Mouse (Mus musculus) embryonic facial prominence, embryonic 12.5 days (tissue): ENCODE data around the gene Erp27. TPM values are rescaled to one million over a fixed set of nuclear protein-coding genes. Genes with fewer than 3 reads are reported as not detected.
"Not testable (repeated sequence)": the region's sequence is repeated elsewhere in the genome, so short reads cannot be mapped to it uniquely, and the experiment has no call there.

Experiments
- ATAC-seq: fragments of 200-750 bp; cut with Nextera tagmentation; 2 replicates; pipeline ENCODE4 v1.8.0; 2017; ENCODE audit not compliant: insufficient number of reproducible peaks, insufficient read depth, low FRiP score, low TSS enrichment
- H3K27ac ChIP-seq: fragments of 300-500 bp; sonication (generic); 2 replicates; pipeline ENCODE4 v1.5.1; 2016; ENCODE audit warnings: mild to moderate bottlenecking
- H3K27me3 ChIP-seq: fragments of 300-500 bp; sonication (generic); 2 replicates; pipeline ENCODE4 v1.6.1; 2016; ENCODE audit warnings: mild to moderate bottlenecking, moderate library complexity
- H3K36me3 ChIP-seq: fragments of 300-500 bp; sonication (generic); 2 replicates; pipeline ENCODE4 v1.6.1; 2016; ENCODE audit warnings: mild to moderate bottlenecking
- H3K4me1 ChIP-seq: fragments of 300-500 bp; sonication (generic); 2 replicates; pipeline ENCODE4 v1.6.1; 2016
- H3K4me2 ChIP-seq: fragments of 300-500 bp; sonication (generic); replicated peaks from 2 replicates; pipeline ENCODE4 v1.6.1; 2016; ENCODE audit warnings: mild to moderate bottlenecking, moderate library complexity
- H3K4me3 ChIP-seq: fragments of 300-500 bp; sonication (generic); 2 replicates; pipeline ENCODE4 v1.5.1; 2016; ENCODE audit warnings: mild to moderate bottlenecking
- H3K9ac ChIP-seq: fragments of 300-500 bp; sonication (generic); 2 replicates; pipeline ENCODE4 v1.6.1; 2016; ENCODE audit warnings: mild to moderate bottlenecking, moderate library complexity
- H3K9me3 ChIP-seq: fragments of 300-500 bp; sonication (generic); 2 replicates; pipeline ENCODE4 v1.6.1; 2016; ENCODE audit warnings: mild to moderate bottlenecking, moderate library complexity
- WGBS: fragments of 180-500 bp; shearing (Covaris S2); methylation state at CpG from one replicate; pipeline ENCODE4 v1.1.7; 2016; 5-methylcytosine and 5-hydroxymethylcytosine counted together
- polyA plus RNA-seq: library from polyadenylated mRNA; unstranded; fragments of >200 nt; fragmentation: Nextera tagmentation; extraction: Ambion mirVana; gene quantifications from 2 replicates; pipeline ENCODE4 v1.2.1, GENCODE M21; 2016

Gene Erp27
- polyA plus RNA-seq, 1 experiment from 2014 or later: 0.19 TPM

DNA sequence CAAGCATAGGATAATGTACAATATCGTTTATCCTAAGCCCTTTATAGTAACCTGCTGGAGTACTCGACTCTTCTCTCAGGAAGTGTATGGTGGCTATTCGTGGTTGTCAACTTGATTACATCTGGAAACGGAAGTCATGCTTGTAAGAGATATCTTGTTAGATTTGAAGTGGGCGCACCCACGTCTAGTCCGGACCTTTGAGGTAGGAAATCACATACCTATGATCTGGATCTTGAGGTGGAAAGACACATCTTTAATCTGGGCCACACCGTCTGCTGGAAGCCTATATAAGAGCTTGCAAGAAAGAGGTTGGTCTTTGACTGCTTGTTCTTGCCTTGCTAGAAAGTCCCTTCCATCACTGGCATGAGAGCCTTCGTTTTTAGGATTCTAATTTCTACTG lies 19.5 kb downstream of the Erp27 start:
- Histone ChIP-seq H3K4me1 (0 out of 2 replicates have a peak, but pooled peaks cover 6% of the 10 kb centered on the region), H3K9me3 (no peaks in the 10 kb centered on the region), H3K27ac (no peak overlapping the region), H3K9ac (no peak overlapping the region), H3K4me2 (no peak overlapping the region), H3K4me3 (no peak overlapping the region), H3K27me3 (no peaks in the 10 kb centered on the region), H3K36me3 (no peaks in the 10 kb centered on the region)
- 86% methylated on average over 9 of the region's 9 CpGs for WGBS
- ATAC-seq: no peak

DNA sequence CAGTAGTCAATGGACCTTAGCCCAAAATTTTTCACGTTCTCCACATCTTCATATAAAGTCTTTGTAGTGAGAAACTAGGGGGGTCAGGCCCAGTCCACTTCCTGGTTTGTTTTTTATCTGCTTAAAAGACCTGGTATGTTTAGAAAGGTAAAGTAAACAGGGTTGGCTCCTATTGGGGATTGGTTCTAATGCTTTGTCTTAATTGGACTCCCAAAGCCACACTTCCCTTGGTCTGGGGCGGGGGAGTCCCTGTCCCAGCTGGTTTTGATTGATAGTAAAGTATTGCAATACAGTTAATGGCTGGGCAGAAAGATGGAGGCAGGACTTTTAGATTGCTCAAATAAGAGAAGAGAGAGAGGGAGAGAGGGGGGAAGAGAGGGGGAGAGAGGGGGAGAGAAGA lies 21.0 kb downstream of the Erp27 start:
- Histone ChIP-seq H3K9me3 (no peaks in the 10 kb centered on the region), H3K9ac (no peak overlapping the region), H3K4me3 (no peak overlapping the region), H3K27ac (no peak overlapping the region), H3K36me3 (no peaks in the 10 kb centered on the region), H3K27me3 (no peaks in the 10 kb centered on the region), H3K4me2 (no peak overlapping the region), H3K4me1 (no peaks in the 10 kb centered on the region)
- 61% methylated on average over 2 of the region's 2 CpGs for WGBS
- ATAC-seq: no peak

DNA sequence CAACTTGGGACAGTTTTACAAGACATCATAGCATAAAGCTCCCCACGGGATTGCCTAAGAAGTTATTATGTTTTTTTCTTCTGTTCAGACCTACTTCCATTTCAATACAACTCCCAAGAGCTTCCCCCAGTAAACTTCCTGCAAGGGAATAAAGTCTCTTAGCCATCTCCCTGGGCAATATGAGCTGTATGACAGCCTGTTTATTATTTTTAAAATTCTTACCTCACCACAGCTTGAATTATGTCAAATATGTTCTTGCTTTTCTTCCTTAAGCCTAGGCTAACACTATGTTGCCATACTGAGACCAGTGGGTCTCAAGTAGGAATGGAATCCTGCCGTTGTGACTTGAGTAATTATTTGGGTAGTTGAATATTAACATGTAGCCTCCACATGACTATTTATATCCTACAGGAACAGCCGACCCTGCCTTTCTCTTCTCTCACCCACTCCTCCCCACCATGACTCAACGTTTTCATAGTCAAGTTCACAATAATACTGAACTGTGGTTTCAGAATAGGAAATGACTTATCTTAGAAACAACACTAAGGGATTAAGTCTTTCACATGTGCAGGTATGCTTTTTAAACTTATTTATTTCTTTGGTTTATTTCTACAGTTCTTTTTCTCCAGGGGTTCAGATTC lies 21.5 kb downstream of the Erp27 start:
- WGBS: 64% methylated on average over 4 of the region's 4 CpGs
- H3K9me3 ChIP-seq: no peaks in the 10 kb centered on the region
- no peak overlapping the region for H3K9ac ChIP-seq
- H3K27ac ChIP-seq: no peak overlapping the region
- H3K4me3 ChIP-seq: no peak overlapping the region
- no peaks in the 10 kb centered on the region for H3K4me1 ChIP-seq
- no peak overlapping the region for H3K4me2 ChIP-seq
- H3K27me3 ChIP-seq: no peaks in the 10 kb centered on the region
- H3K36me3 ChIP-seq: no peaks in the 10 kb centered on the region
- no peak for ATAC-seq

DNA sequence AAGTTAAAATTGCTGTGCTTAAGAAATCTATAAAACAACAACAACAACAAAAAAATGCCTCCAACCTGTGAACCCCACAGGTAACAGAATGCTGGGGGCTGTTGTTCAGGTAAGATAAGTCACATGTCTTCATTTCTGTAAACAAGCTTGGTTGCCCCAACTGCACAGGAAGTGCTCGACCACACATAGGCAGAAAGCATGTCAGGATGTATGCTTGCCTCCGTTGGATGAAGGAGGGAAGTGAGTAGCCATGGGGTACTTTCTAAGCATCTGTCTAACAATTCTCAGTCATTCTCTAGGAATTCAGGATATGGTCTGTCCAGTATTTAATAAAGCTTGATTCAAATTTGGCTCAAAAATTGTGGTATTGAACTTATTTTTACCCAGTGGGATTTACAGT lies 23.0 kb downstream of the Erp27 start:
- 81% methylated on average over 2 of the region's 2 CpGs for WGBS
- no peak for ATAC-seq
- Histone ChIP-seq H3K9ac (no peak overlapping the region), H3K4me1 (0 out of 2 replicates have a peak, but pooled peaks cover 4% of the 10 kb centered on the region), H3K27me3 (no peaks in the 10 kb centered on the region), H3K4me2 (no peak overlapping the region), H3K36me3 (no peaks in the 10 kb centered on the region), H3K4me3 (no peak overlapping the region), H3K9me3 (no peaks in the 10 kb centered on the region), H3K27ac (no peak overlapping the region)

DNA sequence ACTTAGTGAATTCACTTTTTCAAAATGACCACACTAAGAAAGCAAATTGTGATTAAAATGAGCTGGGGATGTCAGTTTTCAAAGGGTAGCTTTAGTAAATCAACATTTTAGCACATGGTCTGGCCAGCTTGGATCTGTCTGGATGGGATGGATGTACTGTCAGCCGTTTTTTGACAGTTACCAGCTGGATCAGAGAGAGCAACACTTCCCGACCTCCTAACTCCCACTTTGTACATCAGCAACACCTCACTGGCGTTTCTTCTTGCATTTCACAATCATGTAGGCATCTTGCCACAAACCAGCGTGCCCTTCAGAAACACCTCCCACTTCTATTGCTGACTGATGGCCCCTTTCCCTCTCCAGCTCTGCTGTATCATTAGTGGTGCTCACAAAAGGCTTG lies 23.8 kb downstream of the Erp27 start:
- Histone ChIP-seq H3K27ac (no peak overlapping the region), H3K4me2 (no peak overlapping the region), H3K27me3 (no peaks in the 10 kb centered on the region), H3K36me3 (no peaks in the 10 kb centered on the region), H3K4me3 (no peak overlapping the region), H3K4me1 (0 out of 2 replicates have a peak, but pooled peaks cover 4% of the 10 kb centered on the region), H3K9ac (no peak overlapping the region), H3K9me3 (no peaks in the 10 kb centered on the region)
- ATAC-seq: no peak
- WGBS: 69% methylated on average over 4 of the region's 4 CpGs

DNA sequence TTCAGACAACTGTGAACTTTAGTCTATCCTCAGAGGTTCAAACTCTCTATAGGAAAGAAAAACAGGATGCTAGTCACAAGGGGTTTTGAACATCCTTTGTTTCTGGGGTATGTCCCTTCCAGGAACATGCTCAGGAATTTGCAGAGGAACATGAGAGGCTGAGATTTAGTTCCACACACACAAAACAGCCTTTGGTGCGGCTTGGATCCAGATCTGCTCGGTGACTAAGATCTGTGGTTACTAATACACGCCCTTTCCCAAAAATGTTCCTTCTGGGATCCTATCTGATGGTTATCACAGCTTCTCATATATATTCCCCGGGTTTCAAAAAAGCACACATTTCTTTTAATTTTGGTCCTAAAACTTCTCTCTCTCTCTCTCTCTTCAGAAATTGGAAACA lies 24.2 kb downstream of the Erp27 start:
- no peak for ATAC-seq

DNA sequence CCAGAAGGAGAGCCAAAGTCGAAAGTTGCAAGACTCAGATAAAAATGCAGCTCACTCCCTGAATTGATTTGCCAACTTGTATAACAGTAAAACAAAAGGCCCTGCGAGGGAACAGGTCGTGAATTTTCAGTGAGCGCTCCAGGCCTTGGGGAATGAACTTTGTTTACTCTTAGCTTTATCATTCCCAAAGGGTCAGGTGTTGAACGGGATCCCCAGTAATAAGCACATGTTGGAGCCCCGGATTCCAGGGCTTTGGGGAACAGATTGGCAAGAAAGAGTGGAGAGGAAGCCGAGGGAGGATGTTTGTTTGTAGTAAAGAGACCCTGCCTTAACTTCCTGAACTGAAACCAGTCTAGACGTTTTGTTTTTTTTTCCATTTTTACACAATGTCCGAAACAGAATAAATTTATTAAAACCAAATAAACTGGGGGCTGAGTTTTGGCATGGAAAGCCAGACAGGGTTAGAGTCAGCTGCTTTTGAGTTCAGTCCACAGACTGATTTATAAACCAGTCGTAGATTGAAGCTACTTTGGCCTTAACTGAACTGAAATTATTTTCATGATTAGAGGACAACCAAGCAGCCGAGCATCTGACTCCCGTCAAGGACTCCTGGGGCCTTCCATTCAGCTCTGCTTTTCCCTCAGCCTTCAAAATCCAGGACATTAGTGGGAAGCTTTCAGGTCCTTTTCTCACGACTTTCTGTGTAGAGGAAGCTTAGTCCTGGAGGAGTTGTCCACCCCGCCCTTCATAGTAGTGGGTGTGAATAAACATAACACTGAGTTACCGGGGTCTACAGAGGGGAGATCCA lies 27.2 kb downstream of the Erp27 start:
- H3K4me2 ChIP-seq: no peak overlapping the region
- H3K27ac ChIP-seq: no peak overlapping the region
- no peak overlapping the region for H3K9ac ChIP-seq
- WGBS: 54% methylated on average over 15 of the region's 15 CpGs
- H3K4me3 ChIP-seq: no peak overlapping the region
- H3K9me3 ChIP-seq: no peaks in the 10 kb centered on the region
- H3K36me3 ChIP-seq: no peaks in the 10 kb centered on the region
- no peaks in the 10 kb centered on the region for H3K27me3 ChIP-seq
- 0 out of 2 replicates have a peak, but pooled peaks cover 4% of the 10 kb centered on the region for H3K4me1 ChIP-seq
- no peak for ATAC-seq

More for the DNA sequence above, 24.2 kb downstream of the Erp27 start:
- no peaks in the 10 kb centered on the region for H3K27me3 ChIP-seq
- H3K4me3 ChIP-seq: no peak overlapping the region
- H3K4me1 ChIP-seq: 0 out of 2 replicates have a peak, but pooled peaks cover 4% of the 10 kb centered on the region
- no peaks in the 10 kb centered on the region for H3K36me3 ChIP-seq
- no peaks in the 10 kb centered on the region for H3K9me3 ChIP-seq
- 67% methylated on average over 4 of the region's 4 CpGs for WGBS
- no peak overlapping the region for H3K27ac ChIP-seq
- H3K4me2 ChIP-seq: no peak overlapping the region
- H3K9ac ChIP-seq: no peak overlapping the region

DNA sequence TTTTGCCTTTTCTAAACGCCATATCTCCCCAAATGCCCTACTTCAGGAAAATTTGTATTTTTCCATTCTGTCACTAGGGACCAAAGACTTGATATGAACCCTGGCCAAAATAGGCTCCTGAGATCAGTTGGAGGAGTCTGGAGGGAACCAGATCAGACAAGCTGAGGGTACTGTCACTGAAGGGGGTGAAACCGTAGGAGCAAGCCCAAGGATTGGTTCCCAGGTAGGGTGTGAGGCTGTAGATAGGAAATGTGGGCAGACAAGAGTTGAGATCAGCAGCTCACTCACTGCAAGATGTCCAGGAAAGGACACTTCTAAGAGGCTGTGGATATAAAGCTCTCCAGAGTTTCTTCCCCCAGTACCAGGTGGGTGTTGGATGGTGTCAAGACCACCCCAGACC lies 30.0 kb downstream of the Erp27 start:
- Histone ChIP-seq H3K36me3 (no peaks in the 10 kb centered on the region), H3K9ac (no peak overlapping the region), H3K27me3 (no peaks in the 10 kb centered on the region), H3K4me1 (0 out of 2 replicates have a peak, but pooled peaks cover 4% of the 10 kb centered on the region), H3K4me2 (no peak overlapping the region), H3K27ac (no peak overlapping the region), H3K4me3 (no peak overlapping the region), H3K9me3 (no peaks in the 10 kb centered on the region)
- 81% methylated on average over 2 of the region's 2 CpGs for WGBS
- ATAC-seq: no peak

DNA sequence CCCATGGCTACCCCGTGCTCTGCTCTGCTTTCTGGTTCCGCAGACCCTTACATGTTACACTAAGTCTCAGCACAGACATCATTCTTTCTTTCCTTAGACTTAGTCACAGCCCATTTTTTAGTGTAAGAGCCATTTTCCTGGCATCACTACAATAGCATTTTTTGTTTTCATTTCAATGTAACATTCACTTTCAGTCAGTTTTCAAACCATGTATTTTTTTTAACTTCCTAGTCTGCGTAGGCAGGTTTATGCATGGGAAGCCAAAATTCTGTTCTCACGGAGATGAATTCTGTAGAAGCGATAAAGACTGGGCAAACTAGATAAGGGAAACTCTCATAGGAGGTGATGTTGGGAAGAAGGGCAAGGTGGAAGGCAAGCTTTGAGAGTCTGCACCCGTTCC lies 32.4 kb downstream of the Erp27 start:
- Histone ChIP-seq H3K4me1 (0 out of 2 replicates have a peak, but pooled peaks cover 4% of the 10 kb centered on the region), H3K27me3 (no peaks in the 10 kb centered on the region), H3K4me3 (no peak overlapping the region), H3K4me2 (no peak overlapping the region), H3K9me3 (no peaks in the 10 kb centered on the region), H3K36me3 (no peaks in the 10 kb centered on the region), H3K9ac (no peak overlapping the region), H3K27ac (no peak overlapping the region)
- no peak for ATAC-seq
- WGBS: 93% methylated on average over 6 of the region's 6 CpGs

DNA sequence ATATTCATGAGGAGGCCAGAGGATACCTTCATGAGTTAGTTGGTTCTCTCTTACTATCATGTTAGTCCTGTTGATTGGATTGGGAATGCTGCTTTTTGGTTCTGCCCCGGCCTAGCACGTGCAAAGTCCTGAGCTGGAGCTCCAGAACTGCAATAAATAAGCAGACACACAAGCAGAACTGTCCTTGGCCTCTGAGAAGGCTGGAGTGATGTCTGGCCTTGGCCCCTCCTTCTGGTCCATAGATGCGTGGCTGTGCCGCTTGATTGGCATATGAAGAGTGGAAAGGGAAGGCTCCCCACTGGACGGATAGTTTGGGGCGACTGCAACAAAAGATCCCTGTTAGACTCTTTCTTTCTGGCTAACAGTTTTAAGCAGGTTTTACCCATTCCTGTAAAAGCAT lies 32.9 kb downstream of the Erp27 start:
- ATAC-seq: no peak
- 88% methylated on average over 6 of the region's 6 CpGs for WGBS
- no peak overlapping the region for H3K4me3 ChIP-seq

DNA sequence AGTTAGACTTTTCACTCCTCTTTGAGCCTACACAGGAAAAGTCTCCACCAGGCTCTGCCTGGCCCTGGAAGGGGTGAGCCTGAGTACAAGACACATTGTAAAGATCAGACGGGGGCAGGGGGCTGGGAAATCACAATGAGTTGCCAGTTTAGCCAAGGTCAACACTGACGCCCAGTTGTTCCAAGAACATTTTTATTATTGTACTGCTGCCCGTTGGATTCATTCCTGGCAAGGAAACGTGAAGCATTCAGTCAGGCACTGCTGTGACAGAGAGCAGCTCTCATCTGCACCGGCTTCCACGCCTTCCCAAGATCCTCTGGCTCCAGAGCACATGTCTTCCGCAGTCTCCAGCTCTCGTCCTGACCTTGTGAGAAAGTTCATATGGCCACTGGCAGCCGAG lies 34.1 kb downstream of the Erp27 start:
- no peak for ATAC-seq

More for the DNA sequence above, 32.9 kb downstream of the Erp27 start:
- H3K27ac ChIP-seq: no peak overlapping the region
- H3K27me3 ChIP-seq: no peaks in the 10 kb centered on the region
- no peaks in the 10 kb centered on the region for H3K9me3 ChIP-seq
- no peak overlapping the region for H3K4me2 ChIP-seq
- no peaks in the 10 kb centered on the region for H3K4me1 ChIP-seq
- no peaks in the 10 kb centered on the region for H3K36me3 ChIP-seq
- no peak overlapping the region for H3K9ac ChIP-seq

DNA sequence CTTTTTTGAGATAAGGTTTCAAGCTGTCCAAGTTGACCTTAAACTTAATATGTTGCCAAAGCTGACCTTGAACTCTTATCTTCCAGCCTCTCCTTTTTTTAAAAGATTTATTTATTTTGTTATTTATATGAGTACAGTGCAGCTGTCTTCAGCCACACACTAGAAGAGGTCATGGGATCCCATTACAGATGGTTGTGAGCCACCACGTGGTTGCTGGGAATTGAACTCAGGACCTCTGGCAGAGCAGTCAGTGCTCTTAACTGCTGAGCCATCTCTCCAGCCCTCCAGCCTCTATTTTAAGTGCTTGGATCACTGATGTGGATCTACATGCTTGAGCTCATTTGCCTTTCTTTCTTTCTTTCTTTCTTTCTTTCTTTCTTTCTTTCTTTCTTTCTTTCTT lies 37.2 kb downstream of the Erp27 start:
- not testable (repeated sequence) for H3K4me1 ChIP-seq, H3K9me3 ChIP-seq, H3K9ac ChIP-seq, H3K36me3 ChIP-seq, H3K4me3 ChIP-seq, H3K27ac ChIP-seq, H3K4me2 ChIP-seq, H3K27me3 ChIP-seq, ATAC-seq
- WGBS: 67% methylated on average over 1 of the region's 1 CpGs

More for the DNA sequence above, 34.1 kb downstream of the Erp27 start:
- H3K27me3 ChIP-seq: no peaks in the 10 kb centered on the region
- no peaks in the 10 kb centered on the region for H3K4me1 ChIP-seq
- H3K36me3 ChIP-seq: no peaks in the 10 kb centered on the region
- no peak overlapping the region for H3K9ac ChIP-seq
- no peak overlapping the region for H3K4me2 ChIP-seq
- WGBS: 65% methylated on average over 9 of the region's 9 CpGs
- no peaks in the 10 kb centered on the region for H3K9me3 ChIP-seq
- no peak overlapping the region for H3K4me3 ChIP-seq
- H3K27ac ChIP-seq: no peak overlapping the region
